Mouse (Mus musculus) ES-E14 (cell line): Measurements from ENCODE around the gene Slc25a47. TPM values are rescaled to one million over a fixed set of nuclear protein-coding genes. Genes with fewer than 3 reads are reported as not detected.
A peak's percentile ranks its signal among the peaks of the same experiment; 100 is the strongest.

Experiments used
- DNase-seq: peaks from one replicate; pipeline ENCODE4 v3.0.0-alpha.2; 2013; ENCODE audit warnings: low read depth, low spot score
- H3K27ac ChIP-seq: 2 replicates; pipeline ENCODE4 v1.5.1; 2012; ENCODE audit warnings: low read depth, mild to moderate bottlenecking, low read length, moderate library complexity, mixed read lengths; ENCODE audit not compliant: poor library complexity, insufficient read depth, severe bottlenecking
- H3K36me3 ChIP-seq: 2 replicates; pipeline ENCODE4 v1.6.1; 2012; ENCODE audit warnings: mild to moderate bottlenecking, low read length, moderate library complexity, mixed read lengths; ENCODE audit not compliant: control insufficient read depth, poor library complexity, insufficient read depth, severe bottlenecking
- H3K4me1 ChIP-seq, 2 experiments: fragments of 150-350 bp in 1 of 2; sonication (generic) in 1 of 2; 2 replicates each; pipeline ENCODE4 v1.6.1; 2012; ENCODE audit warnings: low read length in 2 of 2, mild to moderate bottlenecking in 1 of 2, mixed read lengths in 1 of 2; ENCODE audit not compliant: control insufficient read depth in 2 of 2, insufficient read depth in 2 of 2, poor library complexity in 1 of 2
- H3K4me3 ChIP-seq, 2 experiments: fragments of 150-350 bp in 1 of 2; sonication (generic) in 1 of 2; 2 replicates each; pipeline ENCODE4 v1.5.1; 2012; ENCODE audit warnings: low read length in 2 of 2, low read depth in 1 of 2, mild to moderate bottlenecking in 1 of 2, mixed read lengths in 1 of 2; ENCODE audit not compliant: insufficient read depth in 1 of 2, poor library complexity in 1 of 2, severe bottlenecking in 1 of 2
- H3K9ac ChIP-seq: 2 replicates; pipeline ENCODE4 v1.6.1; 2012; ENCODE audit warnings: low read depth, mild to moderate bottlenecking, low read length, mixed read lengths; ENCODE audit not compliant: poor library complexity, insufficient read depth, severe bottlenecking
- H3K9me3 ChIP-seq: fragments of 150-350 bp; sonication (generic); 2 replicates; pipeline ENCODE4 v1.6.1; 2012; ENCODE audit warnings: low read depth, mild to moderate bottlenecking, low read length; ENCODE audit not compliant: control insufficient read depth, insufficient read depth
- CHD2 ChIP-seq: IDR thresholded peaks from 2 replicates; pipeline ENCODE4 v1.6.1; 2014; ENCODE audit warnings: mild to moderate bottlenecking, low read depth, low read length, inconsistent platforms
- HCFC1 ChIP-seq: IDR thresholded peaks from 2 replicates; pipeline ENCODE4 v1.6.1; 2012; ENCODE audit warnings: low read length, inconsistent platforms, borderline replicate concordance; ENCODE audit not compliant: insufficient read depth
- MAFK ChIP-seq: IDR thresholded peaks from 2 replicates; pipeline ENCODE4 v1.6.1; 2014; ENCODE audit warnings: mild to moderate bottlenecking, low read depth, low read length, inconsistent platforms; ENCODE audit not compliant: insufficient read depth
- ZC3H11A ChIP-seq: IDR thresholded peaks from 2 replicates; pipeline ENCODE4 v1.6.1; 2012; ENCODE audit warnings: low read depth, mild to moderate bottlenecking, inconsistent platforms, low read length, borderline replicate concordance
- ZNF384 ChIP-seq: IDR thresholded peaks from 2 replicates; pipeline ENCODE4 v1.6.1; 2012; ENCODE audit warnings: low read depth, low read length, inconsistent platforms
- in situ Hi-C, 2 experiments: fragments of 600-800 bp; cut with MboI; formaldehyde crosslinking; loops; one replicate each; pipeline ENCODE4 v1.15.1; 2025; ENCODE audit warnings: low sequenced_read_pairs in 2 of 2, inconsistent platforms in 1 of 2; ENCODE audit not compliant: unreplicated experiment in 2 of 2
- total RNA-seq: library from RNA; depleted of rRNA; stranded (reverse); fragments of 300-350 nt; gene quantifications from 2 replicates; pipeline ENCODE4 v1.2.3, GENCODE M21; 2012; rRNA removed

Slc25a47 gene
- total RNA-seq, result 8.1 and 8.6 TPM in 2 replicates

DNA sequence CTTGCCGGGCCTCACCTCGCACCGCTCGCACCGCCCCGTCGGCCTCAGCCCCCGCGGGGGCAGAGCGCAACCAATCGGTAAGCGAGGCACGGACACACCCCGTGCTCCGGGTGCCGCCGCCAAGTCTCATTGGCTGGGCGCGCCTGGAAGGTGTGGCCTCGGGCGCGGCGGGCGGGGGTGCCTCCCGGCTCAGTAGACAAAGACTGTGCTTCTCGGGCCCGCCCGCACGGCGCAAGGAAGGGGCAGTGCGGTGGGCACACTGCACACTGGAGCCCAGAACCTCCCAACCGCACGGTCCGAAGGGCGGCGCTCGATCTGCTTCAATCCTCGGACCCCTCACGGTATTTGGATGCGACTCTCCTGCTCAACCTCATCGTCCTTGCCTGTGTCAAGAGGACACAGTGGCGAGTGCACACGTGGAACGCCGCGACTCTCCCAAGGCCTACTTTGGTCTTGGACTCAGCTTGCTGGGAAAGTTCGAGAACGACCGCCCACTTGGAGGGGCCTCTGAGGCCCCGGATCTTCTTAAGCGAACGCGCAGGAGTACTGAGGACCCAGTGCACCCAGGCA, at the start of gene Slc25a47, which contains the start of gene Slc25a29:
Gene Slc25a47, plus strand, starts transcription at position 207 of the 570 bp plus-strand sequence.
Gene Slc25a29, minus strand, starts transcription at position 44 of the 570 bp plus-strand sequence.
- no peaks in the 10 kb centered on the region for H3K9me3 ChIP-seq
- H3K4me1 ChIP-seq, result peaks cover 0 to 3% of the 10 kb centered on the region in 2 experiments; a peak in 1 of 4 replicates
- H3K27ac ChIP-seq, result no peak within 1 kb of the TSS
- peak within 1 kb of the TSS; percentile 70 to 73 for H3K4me3 ChIP-seq
- peak; percentile 78 for DNase-seq
- TF ChIP-seq CHD2 (no peak), HCFC1 (no peak; the same call in 1 of the 2 replicates), ZC3H11A (no peak), ZNF384 (no peak), MAFK (no peak)
- in situ Hi-C loops, result no loop called here
- peak within 1 kb of the TSS; percentile 76 for H3K9ac ChIP-seq
- peaks cover 2% of the 10 kb centered on the region; the same call in 1 of the 2 replicates for H3K36me3 ChIP-seq

- Histone ChIP-seq H3K4me3 (no peak overlapping the region), H3K9me3 (no peaks in the 10 kb centered on the region), H3K27ac (no peak overlapping the region), H3K9ac (no peak overlapping the region), H3K4me1 (peaks cover 0 to 1% of the 10 kb centered on the region in 2 experiments; a peak in 1 of 4 replicates), H3K36me3 (0 out of 2 replicates have a peak, but pooled peaks cover 2% of the 10 kb centered on the region)
- DNase-seq, result no peak
- TF ChIP-seq CHD2, result no peak
- no peak for TF ChIP-seq ZC3H11A
- TF ChIP-seq MAFK, result no peak
- no peak for TF ChIP-seq HCFC1
- no peak for TF ChIP-seq ZNF384
- in situ Hi-C loops, result no loop called here
Observed at GRCm38 (mm10) chr12:108787329-108787728, 48.5 kb upstream of the Slc25a47 start.

DNA sequence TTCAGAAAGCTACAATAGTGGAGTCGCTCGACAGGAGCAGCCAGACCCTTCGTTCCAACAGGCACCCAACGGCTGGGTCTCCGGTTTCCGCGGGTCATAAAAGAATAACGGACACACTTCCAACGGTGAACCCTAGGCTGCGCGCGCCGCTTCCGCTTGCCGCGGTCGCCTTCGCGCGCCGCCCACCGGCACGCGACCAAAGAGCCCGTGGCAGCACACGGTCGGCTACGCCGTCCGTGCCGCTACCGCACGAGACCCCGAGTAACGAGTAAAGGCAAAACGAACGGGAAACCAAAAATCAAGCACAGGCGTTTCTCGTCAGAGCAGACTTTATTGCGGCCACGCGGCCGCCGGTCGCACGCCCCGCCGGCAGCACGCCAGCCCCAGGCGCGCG, 43.7 kb upstream of the Slc25a47 start:
- DNase-seq, result peak; percentile 66
- TF ChIP-seq CHD2, result no peak
- no peak for TF ChIP-seq ZC3H11A
- TF ChIP-seq MAFK, result no peak
- no peak for TF ChIP-seq ZNF384
- TF ChIP-seq HCFC1, result peak; percentile 75
- Histone ChIP-seq H3K4me1 (peaks cover 1 to 4% of the 10 kb centered on the region in 2 experiments; a peak in 2 of 4 replicates), H3K9ac (peak overlapping the region; percentile 92), H3K4me3 (peak overlapping the region; percentile 82 to 85), H3K27ac (peak overlapping the region; percentile 91), H3K9me3 (no peaks in the 10 kb centered on the region), H3K36me3 (peaks cover 7% of the 10 kb centered on the region)
- in situ Hi-C loops, result no loop called here

DNA sequence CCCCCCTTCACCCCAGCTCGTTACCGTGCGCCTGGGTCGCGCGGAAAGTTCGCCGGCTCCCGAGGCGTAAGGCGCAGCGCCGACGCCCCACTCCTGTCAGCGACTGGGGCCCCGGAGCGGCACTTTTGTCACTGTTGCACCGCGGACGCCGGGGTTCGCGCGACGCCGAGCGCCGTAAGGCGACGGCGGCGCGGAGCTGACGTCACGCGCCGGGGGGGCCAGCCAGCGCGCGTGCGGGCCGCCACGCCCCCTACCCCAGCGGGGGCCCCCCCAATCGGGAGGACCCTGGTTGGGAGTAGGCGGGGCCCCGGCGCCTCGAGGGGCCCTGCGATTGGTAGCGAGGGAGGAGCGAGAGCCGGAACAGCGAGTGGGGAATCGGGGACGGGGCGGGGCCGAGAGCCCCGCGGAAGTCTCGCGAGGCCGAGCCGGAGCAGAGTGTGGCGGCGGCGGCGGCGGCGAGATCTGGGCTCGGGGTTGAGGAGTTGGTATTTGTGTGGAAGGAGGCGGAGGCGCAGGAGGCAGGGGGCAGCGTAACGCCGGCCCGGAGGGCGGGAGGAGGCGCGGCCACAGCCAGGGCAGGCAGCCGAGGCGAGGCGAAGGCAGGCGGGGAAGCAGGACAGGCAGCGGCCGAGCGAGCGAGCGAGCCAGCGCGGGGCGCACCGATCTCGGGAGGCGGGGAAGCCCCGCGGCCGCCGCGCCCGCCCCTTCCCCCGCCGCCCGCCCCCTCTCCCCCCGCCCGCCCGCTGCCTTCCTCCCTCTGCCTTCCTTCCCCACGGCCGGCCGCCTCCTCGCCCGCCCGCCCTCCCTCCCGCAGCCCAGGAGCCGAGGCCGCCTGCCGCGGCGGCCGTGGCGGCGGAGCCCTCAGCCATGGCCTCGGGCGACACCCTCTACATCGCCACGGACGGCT, 43.0 kb upstream of the Slc25a47 start, which contains the start of gene Yy1:
Gene Yy1, plus strand, starts transcription at position 428 of the 907 bp plus-strand sequence.
- Histone ChIP-seq H3K9me3 (no peaks in the 10 kb centered on the region), H3K4me1 (peaks cover 4% of the 10 kb centered on the region in 2 experiments; a peak in 3 of 4 replicates), H3K4me3 (peak within 1 kb of the TSS; percentile 98), H3K36me3 (peaks cover 7% of the 10 kb centered on the region), H3K9ac (peak within 1 kb of the TSS; percentile 100), H3K27ac (peak within 1 kb of the TSS; percentile 99)
- peak; percentile 95 for DNase-seq
- in situ Hi-C loops, result no loop called here
- TF ChIP-seq HCFC1 (no peak), CHD2 (peak; percentile 88), MAFK (no peak)
